Mouse (Mus musculus): ENCODE measurements at regions not wholly inside any gene's neighbourhood (a gene's known extent, or its start where the extent isn't known, plus 50 kb on each side); places are given as distances from the start of the nearest gene placed in this dataset.

GRCm38 (mm10) chr11:38117741-38118140, 882.0 kb upstream of the Tenm2 start:
- Histone ChIP-seq H3K27ac (ENCODE audit: insufficient read depth, low read depth, low read length, poor library complexity, severe bottlenecking) (no peak overlapping the region), H3K36me3 (ENCODE audit: control insufficient read depth, insufficient read depth, low read length, poor library complexity, severe bottlenecking) (no peaks in the 10 kb centered on the region), H3K4me1 (ENCODE audit: control insufficient read depth in 2 of 2, insufficient read depth in 2 of 2, low read length in 2 of 2, poor library complexity in 1 of 2) (0 out of 4 replicates have a peak, but pooled peaks cover 0 to 1% of the 10 kb centered on the region in 2 experiments), H3K9ac (ENCODE audit: insufficient read depth, low read depth, low read length, poor library complexity, severe bottlenecking) (no peak overlapping the region), H3K9me3 (ENCODE audit: control insufficient read depth, insufficient read depth, low read depth, low read length) (no peaks in the 10 kb centered on the region), H3K4me3 (ENCODE audit: insufficient read depth in 1 of 2, low read depth in 1 of 2, low read length in 2 of 2, poor library complexity in 1 of 2, severe bottlenecking in 1 of 2) (no peak overlapping the region)
- no peak for DNase-seq (ENCODE audit: low read depth, low spot score)
- in situ Hi-C loops (cut with MboI; ENCODE audit: low sequenced_read_pairs in 2 of 2, unreplicated experiment in 2 of 2), result no loop called here
- TF ChIP-seq ZNF384 (IDR thresholded peaks at IDR 0.05; ENCODE audit: low read depth, low read length) (no peak), CHD2 (IDR thresholded peaks at IDR 0.05; ENCODE audit: low read depth, low read length) (no peak), MAFK (IDR thresholded peaks at IDR 0.05; ENCODE audit: insufficient read depth, low read depth, low read length) (no peak), ZC3H11A (IDR thresholded peaks at IDR 0.05; ENCODE audit: borderline replicate concordance, low read depth, low read length) (no peak), HCFC1 (IDR thresholded peaks at IDR 0.05; ENCODE audit: borderline replicate concordance, insufficient read depth, low read length) (no peak)

GRCm38 (mm10) chr11:38092202-38092601, 856.4 kb upstream of the Tenm2 start:
- TF ChIP-seq MAFK (IDR thresholded peaks at IDR 0.05; ENCODE audit: insufficient read depth, low read depth, low read length), result no peak
- no peak for TF ChIP-seq ZNF384 (IDR thresholded peaks at IDR 0.05; ENCODE audit: low read depth, low read length)
- no peak for TF ChIP-seq ZC3H11A (IDR thresholded peaks at IDR 0.05; ENCODE audit: borderline replicate concordance, low read depth, low read length)
- no peak for TF ChIP-seq HCFC1 (IDR thresholded peaks at IDR 0.05; ENCODE audit: borderline replicate concordance, insufficient read depth, low read length)
- TF ChIP-seq CHD2 (IDR thresholded peaks at IDR 0.05; ENCODE audit: low read depth, low read length), result no peak
- Histone ChIP-seq H3K4me1 (ENCODE audit: control insufficient read depth in 2 of 2, insufficient read depth in 2 of 2, low read length in 2 of 2, poor library complexity in 1 of 2) (no peaks in the 10 kb centered on the region), H3K27ac (ENCODE audit: insufficient read depth, low read depth, low read length, poor library complexity, severe bottlenecking) (no peak overlapping the region), H3K9ac (ENCODE audit: insufficient read depth, low read depth, low read length, poor library complexity, severe bottlenecking) (no peak overlapping the region), H3K9me3 (ENCODE audit: control insufficient read depth, insufficient read depth, low read depth, low read length) (no peaks in the 10 kb centered on the region), H3K36me3 (ENCODE audit: control insufficient read depth, insufficient read depth, low read length, poor library complexity, severe bottlenecking) (no peaks in the 10 kb centered on the region), H3K4me3 (ENCODE audit: insufficient read depth in 1 of 2, low read depth in 1 of 2, low read length in 2 of 2, poor library complexity in 1 of 2, severe bottlenecking in 1 of 2) (no peak overlapping the region)
- in situ Hi-C loops (cut with MboI; ENCODE audit: low sequenced_read_pairs in 2 of 2, unreplicated experiment in 2 of 2), result no loop called here
- no peak for DNase-seq (ENCODE audit: low read depth, low spot score)

GRCm38 (mm10) chr11:38075171-38075732, 839.5 kb upstream of the Tenm2 start:
- no peak for DNase-seq (ENCODE audit: low read depth, low spot score)
- no peak for TF ChIP-seq CHD2 (IDR thresholded peaks at IDR 0.05; ENCODE audit: low read depth, low read length)
- TF ChIP-seq ZC3H11A (IDR thresholded peaks at IDR 0.05; ENCODE audit: borderline replicate concordance, low read depth, low read length), result no peak
- TF ChIP-seq HCFC1 (IDR thresholded peaks at IDR 0.05; ENCODE audit: borderline replicate concordance, insufficient read depth, low read length), result no peak
- no peak for TF ChIP-seq ZNF384 (IDR thresholded peaks at IDR 0.05; ENCODE audit: low read depth, low read length)
- no peak for TF ChIP-seq MAFK (IDR thresholded peaks at IDR 0.05; ENCODE audit: insufficient read depth, low read depth, low read length)
- Histone ChIP-seq H3K36me3 (ENCODE audit: control insufficient read depth, insufficient read depth, low read length, poor library complexity, severe bottlenecking) (no peaks in the 10 kb centered on the region), H3K9ac (ENCODE audit: insufficient read depth, low read depth, low read length, poor library complexity, severe bottlenecking) (no peak overlapping the region), H3K9me3 (ENCODE audit: control insufficient read depth, insufficient read depth, low read depth, low read length) (no peaks in the 10 kb centered on the region), H3K27ac (ENCODE audit: insufficient read depth, low read depth, low read length, poor library complexity, severe bottlenecking) (no peak overlapping the region), H3K4me3 (ENCODE audit: insufficient read depth in 1 of 2, low read depth in 1 of 2, low read length in 2 of 2, poor library complexity in 1 of 2, severe bottlenecking in 1 of 2) (no peak overlapping the region), H3K4me1 (ENCODE audit: control insufficient read depth in 2 of 2, insufficient read depth in 2 of 2, low read length in 2 of 2, poor library complexity in 1 of 2) (no peaks in the 10 kb centered on the region)
- in situ Hi-C loops (cut with MboI; ENCODE audit: low sequenced_read_pairs in 2 of 2, unreplicated experiment in 2 of 2), result no loop called here

- H3K4me3 ChIP-seq (ENCODE audit: insufficient read depth in 1 of 2, low read depth in 1 of 2, low read length in 2 of 2, poor library complexity in 1 of 2, severe bottlenecking in 1 of 2), result no peak overlapping the region
- TF ChIP-seq CHD2 (IDR thresholded peaks at IDR 0.05; ENCODE audit: low read depth, low read length), result no peak
- TF ChIP-seq ZC3H11A (IDR thresholded peaks at IDR 0.05; ENCODE audit: borderline replicate concordance, low read depth, low read length), result no peak
- no peak for TF ChIP-seq HCFC1 (IDR thresholded peaks at IDR 0.05; ENCODE audit: borderline replicate concordance, insufficient read depth, low read length)
- no peak for TF ChIP-seq ZNF384 (IDR thresholded peaks at IDR 0.05; ENCODE audit: low read depth, low read length)
- no peak for TF ChIP-seq MAFK (IDR thresholded peaks at IDR 0.05; ENCODE audit: insufficient read depth, low read depth, low read length)
- H3K27ac ChIP-seq (ENCODE audit: insufficient read depth, low read depth, low read length, poor library complexity, severe bottlenecking), result no peak overlapping the region
- H3K4me1 ChIP-seq (ENCODE audit: control insufficient read depth in 2 of 2, insufficient read depth in 2 of 2, low read length in 2 of 2, poor library complexity in 1 of 2), result no peaks in the 10 kb centered on the region
- H3K9me3 ChIP-seq (ENCODE audit: control insufficient read depth, insufficient read depth, low read depth, low read length), result no peaks in the 10 kb centered on the region
- no peak for DNase-seq (ENCODE audit: low read depth, low spot score)
- no peak overlapping the region for H3K9ac ChIP-seq (ENCODE audit: insufficient read depth, low read depth, low read length, poor library complexity, severe bottlenecking)
- in situ Hi-C loops (cut with MboI; ENCODE audit: low sequenced_read_pairs in 2 of 2, unreplicated experiment in 2 of 2), result no loop called here
- H3K36me3 ChIP-seq (ENCODE audit: control insufficient read depth, insufficient read depth, low read length, poor library complexity, severe bottlenecking), result no peaks in the 10 kb centered on the region
Observed at GRCm38 (mm10) chr11:38069635-38070034, 833.9 kb upstream of the Tenm2 start.

Measured in ES-E14 (cell line).